Mouse (Mus musculus) skeletal muscle tissue, postnatal 0 days (tissue): ENCODE results near the gene Spatc1l. TPM values are rescaled to one million over a fixed set of nuclear protein-coding genes. Genes with fewer than 3 reads are reported as not detected.

Experiments used
- polyA plus RNA-seq: library from polyadenylated mRNA; unstranded; fragments of >200 nt; fragmentation: Nextera tagmentation; extraction: Ambion mirVana; gene quantifications from 2 replicates; pipeline ENCODE4 v1.2.1, GENCODE M21; 2015

Spatc1l gene
- polyA plus RNA-seq = not detected in 2 replicates

DNA sequence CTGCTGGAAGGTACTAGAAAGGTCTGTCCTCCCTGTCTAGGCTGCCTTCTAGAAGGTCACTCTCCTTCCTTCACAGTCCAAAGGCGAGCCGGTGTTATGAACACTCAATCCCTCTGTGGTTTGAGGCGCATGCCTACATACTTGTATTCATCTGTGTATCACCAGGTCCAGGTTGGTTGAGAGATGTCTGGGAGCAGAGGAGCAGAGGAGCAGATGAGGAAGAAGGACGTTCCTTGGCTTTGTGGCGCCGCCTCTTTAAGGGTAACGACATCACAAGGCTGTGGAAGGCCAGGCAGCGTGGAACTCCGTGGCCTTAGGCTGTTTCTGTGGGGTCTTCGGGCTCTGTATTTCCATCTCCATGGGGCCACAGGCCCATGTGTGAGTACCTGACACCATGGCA lies at the start of gene Spatc1l:
Spatc1l (plus strand) TSS at position 301 of the 400 bp plus-strand sequence.

DNA sequence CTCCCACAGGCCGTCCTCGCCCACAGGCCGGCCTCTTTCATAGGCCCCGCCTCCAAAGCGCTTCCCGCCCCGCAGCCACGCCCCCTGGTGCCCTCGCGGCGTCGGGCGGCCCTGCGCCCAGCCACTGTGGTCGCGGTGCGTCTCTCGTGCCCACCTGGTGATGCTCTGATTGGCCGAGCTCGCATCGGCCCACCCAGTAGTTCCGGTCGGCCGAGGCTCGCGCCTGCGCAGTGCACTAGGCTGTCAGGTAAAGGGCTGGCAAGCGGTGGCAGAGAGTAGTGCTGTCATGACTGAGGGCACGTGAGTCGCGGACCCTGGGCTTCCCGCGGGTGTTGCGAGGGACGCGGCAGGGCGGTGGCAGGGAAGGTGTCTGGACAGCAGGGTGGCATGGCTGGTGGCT lies 30.7 kb upstream of the Spatc1l start, which contains the start of gene Lss:
Lss (plus strand) TSS at position 214 of the 400 bp plus-strand sequence.

GRCm38 (mm10) chr10:76575374-76575773 lies 13.3 kb downstream of the Spatc1l start, which contains the start of gene Ftcd:
TSS of gene Ftcd (plus strand) at chr10:76575648.

Other genes starting within 250 kb of the Spatc1l start
- gene Dip2a, start 217.0 kb upstream of the Spatc1l start, polyA plus RNA-seq = 4.5 and 4.6 TPM in 2 replicates
- gene AC141477.1, start 121.8 kb upstream of the Spatc1l start, polyA plus RNA-seq = not detected in 2 replicates
- gene Pcnt, start 119.5 kb upstream of the Spatc1l start, polyA plus RNA-seq = 22.6 and 28.7 TPM in 2 replicates
- 1.0 and 1.1 TPM in 2 replicates for gene 2610028H24Rik, start 113.2 kb upstream of the Spatc1l start, polyA plus RNA-seq
- 49.5 and 50.8 TPM in 2 replicates for gene Mcm3ap, start 93.3 kb upstream of the Spatc1l start, polyA plus RNA-seq
- gene Ybey, start 93.2 kb upstream of the Spatc1l start, polyA plus RNA-seq = 5.8 and 5.9 TPM in 2 replicates
- 2.2 and 5.8 TPM in 2 replicates for gene Lss, start 30.7 kb upstream of the Spatc1l start, polyA plus RNA-seq
- 0.12 and 0.32 TPM in 2 replicates for gene Ftcd, start 13.4 kb downstream of the Spatc1l start, polyA plus RNA-seq
- gene Col6a2, start 61.4 kb downstream of the Spatc1l start, polyA plus RNA-seq = 237 and 284 TPM in 2 replicates
- gene Col6a1, start 163.9 kb downstream of the Spatc1l start, polyA plus RNA-seq = 317 and 333 TPM in 2 replicates